ENCODE assay signal across 13 mouse cellular contexts in genomic region chr12:99209801-99210200, GRCm38 (mm10).
"Had no signal": no experiment of that assay in that cellular context is flagged by ENCODE, and none has a peak within 500 bp of the region (broad histone marks: within the 10 kb centered on the region; RNA-seq: fewer than 3 reads in every experiment).

No protein-coding gene starts in this region.

- DNase-seq: cerebellum, adult 8-10 months; cerebellum, adult 9-10 months; cerebellum, adult 9-11 months; embryo, embryonic 11 days; forebrain, postnatal 0 days; gastrocnemius, adult 2 months; gastrocnemius, postnatal 10 days; gastrocnemius, postnatal 14 days; gastrocnemius, postnatal 25 days; gastrocnemius, postnatal 36 days; heart, adult 11 months; heart, adult 18-20 months; heart, adult 2 months had no signal
